Mouse (Mus musculus) layer of hippocampus, postnatal 14 days (tissue): ENCODE results near the gene Pou6f1. TPM values are rescaled to one million over a fixed set of nuclear protein-coding genes. Genes with fewer than 3 reads are reported as not detected.
A peak's percentile ranks its signal among the peaks of the same experiment; 100 is the strongest.
"Not testable (repeated sequence)": the region's sequence is repeated elsewhere in the genome, so short reads cannot be mapped to it uniquely, and the experiment has no call there.

ENCODE experiments used
- DNase-seq, 2 experiments: peaks; one replicate each; pipeline ENCODE4 v3.0.0; 2021 to 2022; ENCODE audit warnings: low spot score in 2 of 2, mixed read lengths in 1 of 2
- total RNA-seq, 2 experiments: library from RNA; stranded (reverse); gene quantifications; 2 replicates each; pipeline ENCODE4 v1.2.3; 2021

Gene Pou6f1
- total RNA-seq, 2 experiments from 2014 or later: 93.9 to 99.1 TPM

GRCm38 (mm10) chr15:100622164-100622563 is 22.4 kb upstream of the Pou6f1 start:
- DNase-seq: peak in 1 of 2 experiments; percentile 12

GRCm38 (mm10) chr15:100621671-100622070 is 21.9 kb upstream of the Pou6f1 start:
- DNase-seq: not testable (repeated sequence)

GRCm38 (mm10) chr15:100619200-100619599 is 19.4 kb upstream of the Pou6f1 start:
- no peak for DNase-seq

GRCm38 (mm10) chr15:100616221-100616620 is 16.4 kb upstream of the Pou6f1 start:
- DNase-seq: no peak

GRCm38 (mm10) chr15:100615825-100616220 is 16.0 kb upstream of the Pou6f1 start:
- peak; percentile 89 to 91 for DNase-seq

GRCm38 (mm10) chr15:100614996-100615824 is 15.4 kb upstream of the Pou6f1 start, which contains the start of gene Dazap2:
Gene Dazap2 (plus strand): TSS chr15:100615349.
- peak; percentile 94 to 98 for DNase-seq

GRCm38 (mm10) chr15:100614218-100614995 is 14.6 kb upstream of the Pou6f1 start:
- peak in 1 of 2 experiments; percentile 58 for DNase-seq

- peak; percentile 78 to 82 for DNase-seq
Measured at GRCm38 (mm10) chr15:100613584-100613983, 13.8 kb upstream of the Pou6f1 start.

GRCm38 (mm10) chr15:100612432-100612831 is 12.6 kb upstream of the Pou6f1 start:
- no peak for DNase-seq

- DNase-seq: no peak
Measured at GRCm38 (mm10) chr15:100611951-100612350, 12.2 kb upstream of the Pou6f1 start.

GRCm38 (mm10) chr15:100606677-100607076 is 6.9 kb upstream of the Pou6f1 start:
- not testable (repeated sequence) for DNase-seq

- no peak for DNase-seq
Measured at GRCm38 (mm10) chr15:100601669-100602068, 1.9 kb upstream of the Pou6f1 start.

GRCm38 (mm10) chr15:100600696-100601272 is 1.0 kb upstream of the Pou6f1 start:
- no peak for DNase-seq

- DNase-seq: peak; percentile 74
Measured at GRCm38 (mm10) chr15:100600047-100600695, 387 bp upstream of the Pou6f1 start.

- DNase-seq: peak in 1 of 2 experiments; percentile 31
Measured at GRCm38 (mm10) chr15:100598883-100599275, 905 bp downstream of the Pou6f1 start.

GRCm38 (mm10) chr15:100598287-100598882 is 1.4 kb downstream of the Pou6f1 start:
- no peak for DNase-seq

- DNase-seq: no peak
Measured at GRCm38 (mm10) chr15:100592817-100593216, 7.0 kb downstream of the Pou6f1 start.

GRCm38 (mm10) chr15:100590436-100590835 is 9.3 kb downstream of the Pou6f1 start:
- no peak for DNase-seq

GRCm38 (mm10) chr15:100588297-100588696 is 11.5 kb downstream of the Pou6f1 start:
- DNase-seq: no peak

- no peak for DNase-seq
Measured at GRCm38 (mm10) chr15:100587166-100587565, 12.6 kb downstream of the Pou6f1 start.

GRCm38 (mm10) chr15:100585931-100586330 is 13.9 kb downstream of the Pou6f1 start:
- DNase-seq: no peak
